In the genomic region with DNA sequence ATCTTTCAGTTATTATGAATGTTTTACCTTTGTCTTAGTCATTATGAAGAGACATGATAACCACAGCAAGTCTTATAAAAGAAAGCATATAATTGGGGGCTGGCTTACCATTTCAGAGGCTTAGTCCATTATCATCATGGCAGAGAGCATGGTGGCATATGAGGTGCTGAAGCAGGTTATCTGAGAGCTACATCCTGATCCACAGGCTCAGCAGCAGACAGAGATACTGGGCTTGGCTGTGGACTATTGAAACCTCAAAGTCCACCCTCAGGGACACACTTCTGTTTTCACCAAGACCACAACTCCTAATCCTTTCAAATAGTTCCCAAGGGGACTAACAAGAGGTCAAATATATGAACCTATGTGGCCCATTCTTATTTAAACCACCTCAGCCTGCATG, we compare ENCODE assay signal across 1 mouse cellular context.
TF ChIP-seq lines count a peak whose summit lies in the region.

No protein-coding gene starts in this region.

TF ChIP-seq in MEL, 35 proteins besides CTCF, POLR2A, EP300 and RAD21:
- TF ChIP-seq SIN3A (IDR thresholded peaks at IDR 0.05; ENCODE audit: low read length) (peak; percentile 40; the same call in 1 of the 2 replicates), GATA1 (IDR thresholded peaks at IDR 0.05; ENCODE audit: low read depth, low read length) (peak; percentile 50; the same call in 1 of the 2 replicates), TCF12 (IDR thresholded peaks at IDR 0.05; ENCODE audit: low read depth, low read length) (peak; percentile 57), MYC (IDR thresholded peaks at IDR 0.05; ENCODE audit: low read depth, low read length) (no peak)
